Mouse (Mus musculus) cerebellum, adult 18-20 months (tissue): ENCODE results near the gene Vmn1r112.
"Not testable (repeated sequence)": the region's sequence is repeated elsewhere in the genome, so short reads cannot be mapped to it uniquely, and the experiment has no call there.

Source experiments
- DNase-seq, 2 experiments: peaks; one replicate each; pipeline ENCODE4 v3.0.0; 2021

Vmn1r112 gene

DNA sequence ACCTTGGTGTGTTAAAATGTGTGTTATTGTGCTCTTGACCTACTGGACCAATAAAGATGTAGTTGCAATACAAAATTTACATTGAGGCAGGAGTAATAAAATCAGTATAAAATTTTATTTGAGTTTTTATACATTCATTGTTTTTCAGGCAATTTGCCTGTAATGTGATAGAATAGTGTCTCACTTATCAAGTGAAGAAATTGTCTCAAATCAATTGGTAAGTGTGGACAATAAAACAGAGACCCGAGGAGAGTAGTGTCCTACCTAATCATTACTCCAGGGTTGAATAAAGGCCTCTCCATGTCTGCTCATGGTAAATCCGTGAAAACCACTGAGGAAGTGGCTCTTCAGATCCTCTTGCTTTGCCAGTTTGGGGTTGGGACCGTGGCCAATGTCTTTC is at the start of gene Vmn1r112:
Gene Vmn1r112 (plus strand): TSS at position 301 of the 400 bp plus-strand sequence.
- DNase-seq: not testable (repeated sequence)

DNA sequence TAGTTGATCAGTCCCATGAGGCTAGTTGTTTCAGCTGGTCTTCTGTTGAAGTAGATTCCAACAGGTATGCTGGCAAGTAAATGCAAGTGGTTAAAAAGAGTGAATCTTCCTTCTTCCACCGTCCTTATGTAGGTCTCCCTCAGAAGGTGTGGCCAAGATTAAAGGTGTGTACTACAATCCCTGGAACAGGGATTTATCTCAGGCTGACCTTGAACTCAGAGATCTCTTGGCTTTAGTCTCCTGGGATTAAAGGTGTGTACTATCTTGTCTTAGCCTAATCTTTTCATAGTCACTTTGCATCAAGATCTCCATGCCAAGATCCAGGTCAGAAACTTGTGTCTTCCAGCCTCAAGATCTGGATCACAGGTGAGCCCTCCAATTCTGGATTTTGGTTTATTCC is 40.5 kb upstream of the Vmn1r112 start, which contains the start of gene Gm10668:
Gene Gm10668 (minus strand): TSS at position 101 of the 400 bp plus-strand sequence.
- DNase-seq: not testable (repeated sequence)

DNA sequence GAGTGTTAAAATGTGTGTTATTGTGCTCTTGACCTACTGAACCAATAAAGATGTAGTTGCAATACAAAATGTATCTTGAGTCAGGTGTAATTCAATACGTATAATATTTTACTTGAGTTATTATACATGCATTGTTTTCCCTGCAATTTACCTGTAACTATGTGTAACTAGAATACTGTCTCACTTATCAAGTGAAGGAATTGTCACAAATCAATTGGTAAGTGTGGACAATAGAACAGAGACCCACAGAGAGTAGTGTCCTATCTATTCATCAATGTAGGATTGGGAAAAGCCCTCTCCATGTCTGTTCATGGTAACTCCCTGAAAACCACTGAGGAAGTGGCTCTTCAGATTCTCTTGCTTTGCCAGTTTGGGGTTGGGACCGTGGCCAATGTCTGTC is 16.0 kb downstream of the Vmn1r112 start, which contains the start of gene Vmn1r113:
Gene Vmn1r113 (plus strand): TSS at position 301 of the 400 bp plus-strand sequence.
- not testable (repeated sequence) for DNase-seq

DNA sequence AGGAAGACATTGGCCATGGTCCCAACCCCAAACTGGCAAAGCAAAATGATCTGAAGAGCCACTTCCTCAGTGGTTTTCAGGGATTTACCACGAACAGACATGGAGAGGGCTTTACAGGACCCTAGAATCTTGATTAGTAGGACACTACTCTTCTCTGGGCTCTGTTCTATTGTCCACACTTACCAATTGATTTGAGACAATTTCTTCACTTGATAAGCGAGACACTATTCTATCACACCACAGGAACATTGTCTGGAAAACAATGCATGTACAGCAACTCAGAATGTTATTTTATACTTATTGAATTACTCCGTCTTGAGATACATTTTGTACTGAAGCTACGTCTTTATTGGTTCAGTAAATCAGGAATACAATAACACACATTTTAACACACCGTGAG is 41.1 kb downstream of the Vmn1r112 start, which contains the start of gene Vmn1r114:
Gene Vmn1r114 (minus strand): TSS at position 101 of the 400 bp plus-strand sequence.
- DNase-seq: not testable (repeated sequence)
